Mouse (Mus musculus): Measurements from ENCODE around the gene Dnajc2.
"Not testable (repeated sequence)": the region's sequence is repeated elsewhere in the genome, so short reads cannot be mapped to it uniquely, and the experiment has no call there.

Dnajc2 gene

GRCm38 (mm10) chr5:21743606-21744005, 41.4 kb downstream of the Dnajc2 start:
- no peak for DNase-seq (ENCODE audit: low read depth)

- no peak for DNase-seq (ENCODE audit: low read depth)
Observed at GRCm38 (mm10) chr5:21739881-21740280, 45.2 kb downstream of the Dnajc2 start.

GRCm38 (mm10) chr5:21739120-21739519, 45.9 kb downstream of the Dnajc2 start:
- no peak for DNase-seq (ENCODE audit: low read depth)

GRCm38 (mm10) chr5:21737620-21738019, 47.4 kb downstream of the Dnajc2 start:
- no peak for DNase-seq (ENCODE audit: low read depth)

- DNase-seq (ENCODE audit: low read depth), result peak; percentile 82
Observed at GRCm38 (mm10) chr5:21736956-21737585, 48.0 kb downstream of the Dnajc2 start, which contains the start of gene Pmpcb. Gene Pmpcb (plus strand): TSS chr5:21737141.

GRCm38 (mm10) chr5:21736046-21736445, 49.0 kb downstream of the Dnajc2 start:
- no peak for DNase-seq (ENCODE audit: low read depth)

- peak; percentile 81 for DNase-seq (ENCODE audit: low read depth)
Observed at GRCm38 (mm10) chr5:21735584-21735983, 49.5 kb downstream of the Dnajc2 start.

- DNase-seq (ENCODE audit: low read depth), result no peak
Observed at GRCm38 (mm10) chr5:21735100-21735499, 50.0 kb downstream of the Dnajc2 start.

GRCm38 (mm10) chr5:21732930-21733329, 52.1 kb downstream of the Dnajc2 start:
- no peak for DNase-seq (ENCODE audit: low read depth)

GRCm38 (mm10) chr5:21732177-21732911, 52.7 kb downstream of the Dnajc2 start:
- no peak for DNase-seq (ENCODE audit: low read depth)

- no peak for DNase-seq (ENCODE audit: low read depth)
Observed at GRCm38 (mm10) chr5:21729107-21729506, 55.9 kb downstream of the Dnajc2 start.

GRCm38 (mm10) chr5:21724872-21725271, 60.2 kb downstream of the Dnajc2 start:
- no peak for DNase-seq (ENCODE audit: low read depth)

- DNase-seq (ENCODE audit: low read depth), result no peak
Observed at GRCm38 (mm10) chr5:21724427-21724826, 60.6 kb downstream of the Dnajc2 start.

- no peak for DNase-seq (ENCODE audit: low read depth)
Observed at GRCm38 (mm10) chr5:21719209-21719608, 65.8 kb downstream of the Dnajc2 start.

GRCm38 (mm10) chr5:21718546-21718945, 66.5 kb downstream of the Dnajc2 start:
- no peak for DNase-seq (ENCODE audit: low read depth)

- no peak for DNase-seq (ENCODE audit: low read depth)
Observed at GRCm38 (mm10) chr5:21717165-21717715, 67.8 kb downstream of the Dnajc2 start.

- DNase-seq (ENCODE audit: low read depth), result no peak
Observed at GRCm38 (mm10) chr5:21714447-21714846, 70.6 kb downstream of the Dnajc2 start.

- DNase-seq (ENCODE audit: low read depth), result no peak
Observed at GRCm38 (mm10) chr5:21712127-21712715, 72.8 kb downstream of the Dnajc2 start.

- DNase-seq (ENCODE audit: low read depth), result not testable (repeated sequence)
Observed at GRCm38 (mm10) chr5:21708011-21708410, 77.0 kb downstream of the Dnajc2 start.

All from c-Kit-positive CD71-positive TER-119-negative erythroid progenitor cells, embryonic 14.5 days (primary cell).